Mouse (Mus musculus): ENCODE measurements around the gene Olfr1226. TPM values are rescaled to one million over a fixed set of nuclear protein-coding genes. Genes with fewer than 3 reads are reported as not detected.
"Not testable (repeated sequence)": the region's sequence is repeated elsewhere in the genome, so short reads cannot be mapped to it uniquely, and the experiment has no call there.

Gene Olfr1226
- not detected in 2 replicates for polyA plus RNA-seq (2012)

- TF ChIP-seq GATA1 (IDR thresholded peaks at IDR 0.05; ENCODE audit: low read length): no peak
Measured at GRCm38 (mm10) chr2:89199948-89200347, at the start of gene Olfr1226. Gene Olfr1226, minus strand, starts transcription at chr2:89200048.

- no peak for TF ChIP-seq GATA1 (IDR thresholded peaks at IDR 0.05; ENCODE audit: low read length)
Measured at GRCm38 (mm10) chr2:89196325-89196982, 3.4 kb downstream of the Olfr1226 start.

GRCm38 (mm10) chr2:89174569-89174968 lies 25.3 kb downstream of the Olfr1226 start, which contains the start of gene Olfr1225:
Gene Olfr1225, minus strand, starts transcription at chr2:89174669.
- TF ChIP-seq GATA1 (IDR thresholded peaks at IDR 0.05; ENCODE audit: low read length): no peak

- TF ChIP-seq GATA1 (IDR thresholded peaks at IDR 0.05; ENCODE audit: low read length): not testable (repeated sequence)
Measured at GRCm38 (mm10) chr2:89163991-89164390, 35.9 kb downstream of the Olfr1226 start, which contains the start of gene Olfr1224-ps1. Gene Olfr1224-ps1, minus strand, starts transcription at chr2:89164091.

- TF ChIP-seq GATA1 (IDR thresholded peaks at IDR 0.05; ENCODE audit: low read length): no peak
Measured at GRCm38 (mm10) chr2:89151460-89151859, 48.4 kb downstream of the Olfr1226 start, which contains the start of gene Olfr1223. Gene Olfr1223, minus strand, starts transcription at chr2:89151560.

Other genes starting within 250 kb of the Olfr1226 start
- not detected in 2 replicates for gene Olfr1212, start 246.1 kb downstream of the Olfr1226 start, polyA plus RNA-seq (2012)
- not detected in 2 replicates for gene Gm13762, start 219.8 kb downstream of the Olfr1226 start, polyA plus RNA-seq (2012)
- not detected in 2 replicates for gene Olfr1214, start 207.4 kb downstream of the Olfr1226 start, polyA plus RNA-seq (2012)
- gene Olfr1215, start 193.1 kb downstream of the Olfr1226 start, polyA plus RNA-seq (2012): not detected in 2 replicates
- not detected in 2 replicates for gene Olfr1216, start 181.7 kb downstream of the Olfr1226 start, polyA plus RNA-seq (2012)
- not detected in 2 replicates for gene Olfr1217, start 168.0 kb downstream of the Olfr1226 start, polyA plus RNA-seq (2012)
- not detected in 2 replicates for gene Olfr1218, start 138.9 kb downstream of the Olfr1226 start, polyA plus RNA-seq (2012)
- gene Olfr1219, start 116.5 kb downstream of the Olfr1226 start, polyA plus RNA-seq (2012): not detected in 2 replicates
- gene Olfr1220, start 93.2 kb downstream of the Olfr1226 start, polyA plus RNA-seq (2012): not detected in 2 replicates
- gene Olfr1221, start 82.8 kb downstream of the Olfr1226 start, polyA plus RNA-seq (2012): not detected in 2 replicates
- gene Olfr1222, start 67.0 kb downstream of the Olfr1226 start, polyA plus RNA-seq (2012): not detected in 2 replicates
- gene Olfr1223, start 48.5 kb downstream of the Olfr1226 start, polyA plus RNA-seq (2012): not detected in 2 replicates
- gene Olfr1224-ps1, start 36.0 kb downstream of the Olfr1226 start, polyA plus RNA-seq (2012): not detected in 2 replicates
- not detected in 2 replicates for gene Olfr1225, start 25.4 kb downstream of the Olfr1226 start, polyA plus RNA-seq (2012)
- gene Olfr1228, start 54.0 kb upstream of the Olfr1226 start, polyA plus RNA-seq (2012): not detected in 2 replicates
- gene Olfr1229, start 88.0 kb upstream of the Olfr1226 start, polyA plus RNA-seq (2012): not detected in 2 replicates
- not detected in 2 replicates for gene Olfr1230, start 97.2 kb upstream of the Olfr1226 start, polyA plus RNA-seq (2012)
- not detected in 2 replicates for gene Olfr1231, start 107.0 kb upstream of the Olfr1226 start, polyA plus RNA-seq (2012)
- gene Olfr1232, start 129.6 kb upstream of the Olfr1226 start, polyA plus RNA-seq (2012): not detected in 2 replicates
- not detected in 2 replicates for gene Olfr1233, start 142.3 kb upstream of the Olfr1226 start, polyA plus RNA-seq (2012)
- not detected in 2 replicates for gene Olfr1234, start 164.8 kb upstream of the Olfr1226 start, polyA plus RNA-seq (2012)
- gene Olfr1238, start 209.6 kb upstream of the Olfr1226 start, polyA plus RNA-seq (2012): not detected in 2 replicates
- not detected in 2 replicates for gene Olfr1239, start 220.4 kb upstream of the Olfr1226 start, polyA plus RNA-seq (2012)
- not detected in 2 replicates for gene Olfr1240, start 243.0 kb upstream of the Olfr1226 start, polyA plus RNA-seq (2012)

All from G1E-ER4 (cell line).